Mouse (Mus musculus) CH12.LX (cell line): ENCODE data around the gene Psma1. TPM values are rescaled to one million over a fixed set of nuclear protein-coding genes. Genes with fewer than 3 reads are reported as not detected.

Experiments
- DNase-seq: peaks from one replicate; pipeline ENCODE4 v3.0.0-alpha.2; 2013; ENCODE audit errors: extremely low read depth
- H3K27ac ChIP-seq: 2 replicates; pipeline ENCODE4 v1.5.1; 2012; ENCODE audit warnings: low read depth, mild to moderate bottlenecking, control low read depth, moderate library complexity; ENCODE audit not compliant: insufficient read depth
- H3K27me3 ChIP-seq: replicated peaks from 2 replicates; pipeline ENCODE3; 2012; ENCODE audit warnings: inconsistent platforms
- H3K36me3 ChIP-seq, 2 experiments: replicated peaks in 1 of 2; 2 replicates each; pipeline versions ENCODE3 to v1.6.1; 2012; ENCODE audit warnings: inconsistent platforms in 1 of 2, low read length in 1 of 2, mild to moderate bottlenecking in 1 of 2, mixed read lengths in 1 of 2, moderate library complexity in 1 of 2; ENCODE audit not compliant: control insufficient read depth in 1 of 2, insufficient read depth in 1 of 2
- H3K4me1 ChIP-seq, 2 experiments: 2 replicates each; pipeline ENCODE4 v1.6.1; 2012; ENCODE audit warnings: inconsistent platforms in 1 of 2, moderate library complexity in 1 of 2; ENCODE audit not compliant: insufficient read depth in 2 of 2, control insufficient read depth in 1 of 2
- H3K4me2 ChIP-seq: 2 replicates; pipeline ENCODE4 v1.6.1; 2012; ENCODE audit warnings: low read depth, mild to moderate bottlenecking, control low read depth; ENCODE audit not compliant: poor library complexity, insufficient read depth, severe bottlenecking
- H3K4me3 ChIP-seq, 3 experiments: fragments of 150-350 bp in 1 of 3; sonication (generic) in 1 of 3; replicated peaks in 1 of 3; 2 replicates each; pipeline versions ENCODE3 to v1.5.1; 2011 to 2012; ENCODE audit warnings: low read depth in 2 of 3, low read length in 2 of 3, mild to moderate bottlenecking in 2 of 3, moderate library complexity in 2 of 3, control low read depth in 1 of 3, improper control_type of control experiment in 1 of 3, inconsistent platforms in 1 of 3, mixed read lengths in 1 of 3; ENCODE audit not compliant: poor library complexity in 1 of 3
- H3K79me2 ChIP-seq: replicated peaks from 2 replicates; pipeline ENCODE4 v1.6.1; 2012; ENCODE audit warnings: mild to moderate bottlenecking, moderate library complexity; ENCODE audit not compliant: control insufficient read depth, poor library complexity, insufficient read depth, severe bottlenecking; ENCODE audit errors: extremely low read depth
- H3K9ac ChIP-seq: 2 replicates; pipeline ENCODE4 v1.6.1; 2012; ENCODE audit warnings: low read depth, mild to moderate bottlenecking, control low read depth, moderate library complexity; ENCODE audit not compliant: insufficient read depth
- H3K9me3 ChIP-seq: replicated peaks from 2 replicates; pipeline ENCODE3; 2012; ENCODE audit warnings: low read length, inconsistent platforms, mixed read lengths
- BHLHE40 ChIP-seq: IDR thresholded peaks from 2 replicates; pipeline ENCODE4 v1.6.1; 2011; ENCODE audit warnings: mild to moderate bottlenecking, low read depth, low read length, improper control_type of control experiment
- CTCF ChIP-seq, 2 experiments: IDR thresholded peaks in 1 of 2; conservative IDR thresholded peaks in 1 of 2; 2 replicates each; pipeline ENCODE4 v1.5.1; 2011 to 2012; ENCODE audit warnings: low read depth in 2 of 2, low read length in 2 of 2, improper control_type of control experiment in 1 of 2, inconsistent platforms in 1 of 2, mild to moderate bottlenecking in 1 of 2, moderate library complexity in 1 of 2
- ELF1 ChIP-seq: IDR thresholded peaks from 2 replicates; pipeline ENCODE4 v1.6.1; 2014; ENCODE audit warnings: low read depth, mild to moderate bottlenecking, inconsistent platforms, low read length, improper control_type of control experiment
- ETS1 ChIP-seq: conservative IDR thresholded peaks from 2 replicates; pipeline ENCODE4 v1.6.1; 2012; ENCODE audit warnings: low read depth, mild to moderate bottlenecking, inconsistent platforms, low read length, improper control_type of control experiment, moderate library complexity
- MAX ChIP-seq: IDR thresholded peaks from 2 replicates; pipeline ENCODE4 v1.6.1; 2011; ENCODE audit warnings: low read length, improper control_type of control experiment
- MAZ ChIP-seq: IDR thresholded peaks from 2 replicates; pipeline ENCODE4 v1.6.1; 2012; ENCODE audit warnings: low read depth, mild to moderate bottlenecking, inconsistent platforms, low read length, improper control_type of control experiment, moderate library complexity
- MEF2A ChIP-seq: IDR thresholded peaks from 2 replicates; pipeline ENCODE4 v1.6.1; 2014; ENCODE audit warnings: low read depth, mild to moderate bottlenecking, inconsistent platforms, low read length, improper control_type of control experiment, borderline replicate concordance
- POLR2A ChIP-seq: IDR thresholded peaks from 2 replicates; pipeline ENCODE4 v1.6.1; 2011; ENCODE audit warnings: low read depth, mild to moderate bottlenecking, improper control_type of control experiment, low read length
- RCOR1 ChIP-seq: conservative IDR thresholded peaks from 2 replicates; pipeline ENCODE4 v1.6.1; 2012; ENCODE audit warnings: low read depth, mild to moderate bottlenecking, inconsistent platforms, low read length, improper control_type of control experiment
- SMC3 ChIP-seq: IDR thresholded peaks from 2 replicates; pipeline ENCODE4 v1.6.1; 2011; ENCODE audit warnings: low read depth, low read length, improper control_type of control experiment
- ZC3H11A ChIP-seq: IDR thresholded peaks from 2 replicates; pipeline ENCODE4 v1.6.1; 2012; ENCODE audit warnings: low read depth, mild to moderate bottlenecking, inconsistent platforms, low read length, improper control_type of control experiment
- dilution Hi-C: fragments of 300-500 bp; cut with MboI; formaldehyde crosslinking; loops from 2 replicates; pipeline ENCODE4 v1.14.3; 2020; ENCODE audit warnings: low sequenced_read_pairs; ENCODE audit not compliant: extremely low pct_unique_long_range_greater_than_20kb, extremely low pct_ligation_motif_present
- in situ Hi-C: fragments of 300-500 bp; cut with MboI; formaldehyde crosslinking; loops from 3 replicates; pipeline ENCODE4 v1.14.3; 2019; ENCODE audit warnings: low sequenced_read_pairs, low pct_ligation_motif_present, low pct_unique_long_range_greater_than_20kb, mixed read lengths
- polyA plus RNA-seq: library from polyadenylated mRNA; unstranded; fragments of >175 nt; gene quantifications from 2 replicates; pipeline ENCODE4 v1.2.1, GENCODE M21; 2012; ENCODE audit warnings: low read depth; ENCODE audit not compliant: insufficient read length
- total RNA-seq, 2 experiments: library from RNA; depleted of rRNA; stranded (reverse); fragments of 300-350 nt in 1 of 2; fragments of >200 nt in 1 of 2; gene quantifications; 2 replicates each; pipeline ENCODE4 v1.2.3; 2012 to 2014

Gene Psma1
- total and polyA plus RNA-seq, 3 experiments = 297 to 706 (median 393) TPM

- peaks cover 21 to 35% of the 10 kb centered on the region in 2 experiments for H3K36me3 ChIP-seq
- peaks cover 3 to 17% of the 10 kb centered on the region in 2 experiments; a peak in 3 of 4 replicates for H3K4me1 ChIP-seq
- H3K4me2 ChIP-seq = peak overlapping the region; percentile 98
- H3K27ac ChIP-seq = peak overlapping the region; percentile 44
- H3K79me2 ChIP-seq = peaks cover 26% of the 10 kb centered on the region
- H3K9ac ChIP-seq = peak overlapping the region; percentile 92
- H3K9me3 ChIP-seq = no peaks in the 10 kb centered on the region
- H3K4me3 ChIP-seq = peak overlapping the region; percentile 76 to 95 (median 89)
- TF ChIP-seq MAX = no peak
- no peak for TF ChIP-seq BHLHE40
- no peak for TF ChIP-seq ELF1
- TF ChIP-seq ETS1 = no peak
- TF ChIP-seq MAZ = no peak
- TF ChIP-seq CTCF (conservative IDR thresholded peaks at IDR 0.05 in 1 of 2, IDR thresholded peaks at IDR 0.05 in 1 of 2; ENCODE audit: low read depth in 2 of 2, low read length in 2 of 2) = no peak
- TF ChIP-seq, all 38 proteins: peak for 0
- dilution Hi-C loops (no loop called here), in situ Hi-C loops (no loop called here)
- DNase-seq = no peak
- no peaks in the 10 kb centered on the region for H3K27me3 ChIP-seq
Observed at GRCm38 (mm10) chr7:114275372-114276004, 430 bp downstream of the Psma1 start.

GRCm38 (mm10) chr7:114268446-114268845 is 7.5 kb downstream of the Psma1 start:
- Histone ChIP-seq H3K9ac (no peak overlapping the region), H3K9me3 (peaks cover 8% of the 10 kb centered on the region), H3K4me1 (no peaks in the 10 kb centered on the region), H3K4me3 (no peak overlapping the region), H3K4me2 (no peak overlapping the region), H3K79me2 (peaks cover 9% of the 10 kb centered on the region; the same call in 1 of the 2 replicates), H3K36me3 (peaks cover 53 to 91% of the 10 kb centered on the region in 2 experiments), H3K27ac (no peak overlapping the region), H3K27me3 (no peaks in the 10 kb centered on the region)
- in situ Hi-C loops = loop anchor here (25.0 kb wide), 1 partner anchor 369 kb away; the partner anchor contains the start of gene Calca
- dilution Hi-C loops = no loop called here
- no peak for DNase-seq
- TF ChIP-seq RCOR1 = no peak
- TF ChIP-seq ZC3H11A = no peak
- TF ChIP-seq ETS1 = no peak
- no peak for TF ChIP-seq SMC3
- no peak for TF ChIP-seq ELF1
- no peak for TF ChIP-seq POLR2A
- no peak for TF ChIP-seq MEF2A
